Mouse (Mus musculus): ENCODE results near the gene Gm49342. TPM values are rescaled to one million over a fixed set of nuclear protein-coding genes. Genes with fewer than 3 reads are reported as not detected.

Gm49342 gene
- polyA plus RNA-seq (2012; rRNA removed; ENCODE audit: low replicate concordance), result 8.9 TPM in 1 of 2 replicates, not detected in the other

GRCm38 (mm10) chr14:50943932-50944667, at the start of gene Gm49342:
Gm49342 (plus strand) TSS chr14:50944517.

GRCm38 (mm10) chr14:50897374-50897765, 46.9 kb upstream of the Gm49342 start, which contains the start of gene Klhl33:
Klhl33 (minus strand) TSS chr14:50897507.

GRCm38 (mm10) chr14:50924281-50925064, 19.8 kb upstream of the Gm49342 start, which contains the start of the genes Osgep and Apex1:
Osgep (minus strand) TSS chr14:50924893.
Apex1 (plus strand) TSS chr14:50924968.

GRCm38 (mm10) chr14:50930754-50931492, 13.4 kb upstream of the Gm49342 start, which contains the start of the genes Pip4p1 and Pnp:
Pip4p1 (minus strand) TSS chr14:50930856.
Pnp (plus strand) TSS chr14:50931082.

GRCm38 (mm10) chr14:50955942-50956508, 11.7 kb downstream of the Gm49342 start, which contains the start of gene Pnp2:
Pnp2 (plus strand) TSS chr14:50955992.

DNA sequence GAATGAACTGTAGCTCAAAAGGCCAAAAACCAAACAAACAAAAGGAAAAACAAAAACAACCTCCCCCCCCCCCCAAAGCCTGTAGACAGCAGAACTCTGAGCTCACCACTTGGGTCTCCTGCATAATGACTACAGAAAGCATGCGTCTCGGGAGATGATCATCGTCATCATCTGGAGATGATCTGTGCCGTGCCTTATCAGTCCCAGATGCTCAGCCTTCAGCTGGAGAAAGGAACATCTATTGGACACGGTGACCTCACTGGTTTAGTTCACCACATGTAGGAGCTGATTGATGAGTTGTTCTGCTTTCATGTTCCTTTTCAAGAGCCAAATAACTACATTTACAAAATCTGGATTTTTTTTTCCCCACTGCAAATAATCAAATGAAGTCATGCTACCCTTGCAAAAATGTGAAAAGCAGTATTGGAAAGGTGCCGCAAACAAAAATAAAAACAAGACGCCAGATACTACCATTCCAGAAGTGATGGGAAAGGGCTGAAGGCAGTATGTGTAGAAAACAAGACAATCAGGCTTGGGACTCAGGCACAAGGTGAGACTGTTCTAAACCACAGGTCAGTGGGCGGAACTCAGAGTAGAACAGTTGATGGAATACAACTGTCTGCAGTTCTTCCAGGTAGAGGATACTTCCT, 63.0 kb downstream of the Gm49342 start, which contains the start of gene Rnase10:
TSS of gene Rnase10 (plus strand) at position 600 of the 650 bp plus-strand sequence.

Other genes with a start within 250 kb of the Gm49342 start
- not detected in 2 replicates for gene Olfr748, start 237.1 kb upstream of the Gm49342 start, polyA plus RNA-seq (2012; rRNA removed; ENCODE audit: low replicate concordance)
- gene Olfr749, start 199.4 kb upstream of the Gm49342 start, polyA plus RNA-seq (2012; rRNA removed; ENCODE audit: low replicate concordance), result not detected in 2 replicates
- 11.4 and 14.5 TPM in 2 replicates for gene Ttc5, start 159.0 kb upstream of the Gm49342 start, polyA plus RNA-seq (2012; rRNA removed; ENCODE audit: low replicate concordance)
- gene Ccnb1ip1, start 136.8 kb upstream of the Gm49342 start, polyA plus RNA-seq (2012; rRNA removed; ENCODE audit: low replicate concordance), result not detected in 2 replicates
- 3.8 and 4.2 TPM in 2 replicates for gene Parp2, start 136.7 kb upstream of the Gm49342 start, polyA plus RNA-seq (2012; rRNA removed; ENCODE audit: low replicate concordance)
- gene Tep1, start 74.0 kb upstream of the Gm49342 start, polyA plus RNA-seq (2012; rRNA removed; ENCODE audit: low replicate concordance), result 47.0 and 78.2 TPM in 2 replicates
- 1.1 and 1.4 TPM in 2 replicates for gene Klhl33, start 47.0 kb upstream of the Gm49342 start, polyA plus RNA-seq (2012; rRNA removed; ENCODE audit: low replicate concordance)
- 59.8 and 114 TPM in 2 replicates for gene Osgep, start 19.6 kb upstream of the Gm49342 start, polyA plus RNA-seq (2012; rRNA removed; ENCODE audit: low replicate concordance)
- gene Apex1, start 19.5 kb upstream of the Gm49342 start, polyA plus RNA-seq (2012; rRNA removed; ENCODE audit: low replicate concordance), result 9.8 and 11.7 TPM in 2 replicates
- 51.5 and 99.7 TPM in 2 replicates for gene Pip4p1, start 13.7 kb upstream of the Gm49342 start, polyA plus RNA-seq (2012; rRNA removed; ENCODE audit: low replicate concordance)
- 36.3 and 64.3 TPM in 2 replicates for gene Pnp, start 13.4 kb upstream of the Gm49342 start, polyA plus RNA-seq (2012; rRNA removed; ENCODE audit: low replicate concordance)
- 22.4 and 57.7 TPM in 2 replicates for gene Pnp2, start 11.5 kb downstream of the Gm49342 start, polyA plus RNA-seq (2012; rRNA removed; ENCODE audit: low replicate concordance)
- gene Rnase10, start 63.2 kb downstream of the Gm49342 start, polyA plus RNA-seq (2012; rRNA removed; ENCODE audit: low replicate concordance), result not detected in 2 replicates
- not detected in 2 replicates for gene Rnase9, start 97.4 kb downstream of the Gm49342 start, polyA plus RNA-seq (2012; rRNA removed; ENCODE audit: low replicate concordance)
- gene Rnase11, start 105.6 kb downstream of the Gm49342 start, polyA plus RNA-seq (2012; rRNA removed; ENCODE audit: low replicate concordance), result not detected in 2 replicates
- gene Rnase12, start 113.1 kb downstream of the Gm49342 start, polyA plus RNA-seq (2012; rRNA removed; ENCODE audit: low replicate concordance), result 0.21 TPM in 1 of 2 replicates, not detected in the other
- gene Olfr750, start 129.9 kb downstream of the Gm49342 start, polyA plus RNA-seq (2012; rRNA removed; ENCODE audit: low replicate concordance), result 0.09 TPM in 1 of 2 replicates, not detected in the other
- gene Rnase4, start 146.6 kb downstream of the Gm49342 start, polyA plus RNA-seq (2012; rRNA removed; ENCODE audit: low replicate concordance), result 73.0 and 83.3 TPM in 2 replicates
- gene Ang, start 146.6 kb downstream of the Gm49342 start, polyA plus RNA-seq (2012; rRNA removed; ENCODE audit: low replicate concordance), result 18.9 and 27.3 TPM in 2 replicates
- gene Eddm3b, start 169.9 kb downstream of the Gm49342 start, polyA plus RNA-seq (2012; rRNA removed; ENCODE audit: low replicate concordance), result not detected in 2 replicates
- 4.8 and 5.2 TPM in 2 replicates for gene Rnase6, start 179.4 kb downstream of the Gm49342 start, polyA plus RNA-seq (2012; rRNA removed; ENCODE audit: low replicate concordance)
- 35.3 and 1,063 TPM in 2 replicates for gene Rnase1, start 202.3 kb downstream of the Gm49342 start, polyA plus RNA-seq (2012; rRNA removed; ENCODE audit: low replicate concordance)
- not detected in 2 replicates for gene Rnase2b, start 217.7 kb downstream of the Gm49342 start, polyA plus RNA-seq (2012; rRNA removed; ENCODE audit: low replicate concordance)